Mouse (Mus musculus): ENCODE measurements at regions not wholly inside any gene's neighbourhood (a gene's known extent, or its start where the extent isn't known, plus 50 kb on each side); places are given as distances from the start of the nearest gene placed in this dataset.

DNA sequence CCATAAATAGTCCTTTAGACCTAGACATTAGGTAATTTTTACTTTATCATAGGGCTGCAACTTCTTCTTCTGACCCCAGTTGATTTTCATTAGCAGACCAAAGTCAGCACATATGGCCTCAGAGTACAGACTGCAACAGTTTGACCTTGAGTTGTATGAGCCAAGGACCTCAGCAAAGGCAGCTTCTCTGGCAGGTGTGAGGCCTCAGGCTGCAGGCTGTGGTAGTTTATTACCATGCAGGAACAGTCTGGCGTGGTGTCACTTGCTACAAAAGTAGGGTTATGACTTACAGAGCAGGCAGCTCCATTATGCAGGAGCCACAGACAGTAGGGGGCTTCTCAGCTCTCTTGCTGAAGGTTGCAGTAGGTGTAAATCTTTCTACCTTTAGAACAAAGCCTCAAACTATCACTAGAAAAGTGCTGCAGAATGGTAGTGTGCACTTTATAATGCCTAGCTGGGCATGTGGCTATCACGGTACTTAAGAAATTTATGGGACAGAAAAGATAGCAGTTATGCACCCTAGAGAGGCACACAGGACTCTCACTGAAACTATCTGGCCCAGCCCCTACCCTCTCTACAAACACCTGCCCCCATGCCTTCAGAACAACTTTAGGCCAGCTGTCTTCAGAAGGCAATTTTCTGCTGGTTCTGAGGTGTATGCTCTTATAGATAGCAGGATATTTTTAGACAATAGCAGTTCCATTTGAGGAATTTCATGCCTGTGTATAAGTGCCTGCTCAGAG, 215.7 kb downstream of the Il15 start:
- in situ Hi-C loops (cut with MboI; ENCODE audit: low sequenced_read_pairs in 2 of 2, unreplicated experiment in 2 of 2) = no loop called here
- no peak for DNase-seq (ENCODE audit: low read depth, low spot score)
- Histone ChIP-seq H3K4me1 (ENCODE audit: control insufficient read depth in 2 of 2, insufficient read depth in 2 of 2, low read length in 2 of 2, poor library complexity in 1 of 2) (no peaks in the 10 kb centered on the region), H3K4me3 (ENCODE audit: insufficient read depth in 1 of 2, low read depth in 1 of 2, low read length in 2 of 2, poor library complexity in 1 of 2, severe bottlenecking in 1 of 2) (no peak overlapping the region), H3K36me3 (ENCODE audit: control insufficient read depth, insufficient read depth, low read length, poor library complexity, severe bottlenecking) (no peaks in the 10 kb centered on the region), H3K9ac (ENCODE audit: insufficient read depth, low read depth, low read length, poor library complexity, severe bottlenecking) (no peak overlapping the region), H3K27ac (ENCODE audit: insufficient read depth, low read depth, low read length, poor library complexity, severe bottlenecking) (no peak overlapping the region), H3K9me3 (ENCODE audit: control insufficient read depth, insufficient read depth, low read depth, low read length) (no peaks in the 10 kb centered on the region)
- TF ChIP-seq ZNF384 (IDR thresholded peaks at IDR 0.05; ENCODE audit: low read depth, low read length) (no peak), CHD2 (IDR thresholded peaks at IDR 0.05; ENCODE audit: low read depth, low read length) (no peak), MAFK (IDR thresholded peaks at IDR 0.05; ENCODE audit: insufficient read depth, low read depth, low read length) (no peak), HCFC1 (IDR thresholded peaks at IDR 0.05; ENCODE audit: borderline replicate concordance, insufficient read depth, low read length) (no peak), ZC3H11A (IDR thresholded peaks at IDR 0.05; ENCODE audit: borderline replicate concordance, low read depth, low read length) (no peak)

DNA sequence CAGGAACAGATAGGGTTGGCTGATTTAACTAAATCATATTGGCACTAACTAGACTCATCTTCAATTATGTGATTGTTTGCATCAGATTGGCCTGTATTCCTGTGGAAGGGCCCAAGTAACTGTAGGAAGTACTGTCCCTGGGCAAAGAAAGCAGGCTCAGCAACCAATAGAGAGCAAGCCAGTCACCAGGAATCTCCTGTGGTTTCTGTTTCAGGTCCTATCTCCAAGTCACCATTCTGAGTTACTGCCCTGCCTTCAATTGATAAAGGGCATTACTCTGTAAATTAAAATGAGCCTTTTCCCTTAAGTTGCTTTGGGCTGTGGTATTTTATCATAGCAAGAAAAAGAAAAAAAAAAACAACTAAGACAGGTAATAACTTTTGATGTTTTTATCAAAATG, 219.0 kb downstream of the Il15 start:
- H3K27ac ChIP-seq (ENCODE audit: insufficient read depth, low read depth, low read length, poor library complexity, severe bottlenecking) = no peak overlapping the region
- no peaks in the 10 kb centered on the region for H3K9me3 ChIP-seq (ENCODE audit: control insufficient read depth, insufficient read depth, low read depth, low read length)
- no peak overlapping the region for H3K9ac ChIP-seq (ENCODE audit: insufficient read depth, low read depth, low read length, poor library complexity, severe bottlenecking)
- in situ Hi-C loops (cut with MboI; ENCODE audit: low sequenced_read_pairs in 2 of 2, unreplicated experiment in 2 of 2) = no loop called here
- DNase-seq (ENCODE audit: low read depth, low spot score) = no peak
- no peak for TF ChIP-seq ZNF384 (IDR thresholded peaks at IDR 0.05; ENCODE audit: low read depth, low read length)
- TF ChIP-seq ZC3H11A (IDR thresholded peaks at IDR 0.05; ENCODE audit: borderline replicate concordance, low read depth, low read length) = no peak
- no peak for TF ChIP-seq CHD2 (IDR thresholded peaks at IDR 0.05; ENCODE audit: low read depth, low read length)
- TF ChIP-seq MAFK (IDR thresholded peaks at IDR 0.05; ENCODE audit: insufficient read depth, low read depth, low read length) = no peak
- no peak for TF ChIP-seq HCFC1 (IDR thresholded peaks at IDR 0.05; ENCODE audit: borderline replicate concordance, insufficient read depth, low read length)
- no peak overlapping the region for H3K4me3 ChIP-seq (ENCODE audit: insufficient read depth in 1 of 2, low read depth in 1 of 2, low read length in 2 of 2, poor library complexity in 1 of 2, severe bottlenecking in 1 of 2)
- H3K4me1 ChIP-seq (ENCODE audit: control insufficient read depth in 2 of 2, insufficient read depth in 2 of 2, low read length in 2 of 2, poor library complexity in 1 of 2) = no peaks in the 10 kb centered on the region
- no peaks in the 10 kb centered on the region for H3K36me3 ChIP-seq (ENCODE audit: control insufficient read depth, insufficient read depth, low read length, poor library complexity, severe bottlenecking)
